Mouse (Mus musculus) ES-CJ7 (cell line): Measurements from ENCODE around the gene Nin.

Experiments
- DNase-seq: peaks from one replicate; pipeline ENCODE4 v3.0.0; 2011; ENCODE audit warnings: low read depth, low spot score

Nin gene

DNA sequence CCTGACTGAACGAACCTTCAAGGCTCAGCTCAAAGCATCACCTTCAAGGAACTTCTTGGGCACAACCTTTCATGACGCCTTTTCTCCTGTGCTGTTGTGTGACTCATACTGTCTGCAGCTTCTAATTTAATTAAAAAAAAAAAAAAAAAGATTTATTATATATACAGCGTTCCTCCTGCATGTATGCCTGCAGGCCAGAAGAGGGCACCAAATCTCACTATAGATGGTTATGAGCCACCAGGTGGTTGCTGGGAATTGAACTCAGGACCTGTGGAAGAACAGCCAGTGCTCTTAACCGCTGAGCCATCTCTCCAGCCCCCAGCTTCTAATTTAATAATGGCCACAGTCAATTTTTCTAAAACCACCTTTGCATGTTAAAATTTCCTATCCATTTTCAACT, 29.8 kb downstream of the Nin start:
- DNase-seq: no peak

DNA sequence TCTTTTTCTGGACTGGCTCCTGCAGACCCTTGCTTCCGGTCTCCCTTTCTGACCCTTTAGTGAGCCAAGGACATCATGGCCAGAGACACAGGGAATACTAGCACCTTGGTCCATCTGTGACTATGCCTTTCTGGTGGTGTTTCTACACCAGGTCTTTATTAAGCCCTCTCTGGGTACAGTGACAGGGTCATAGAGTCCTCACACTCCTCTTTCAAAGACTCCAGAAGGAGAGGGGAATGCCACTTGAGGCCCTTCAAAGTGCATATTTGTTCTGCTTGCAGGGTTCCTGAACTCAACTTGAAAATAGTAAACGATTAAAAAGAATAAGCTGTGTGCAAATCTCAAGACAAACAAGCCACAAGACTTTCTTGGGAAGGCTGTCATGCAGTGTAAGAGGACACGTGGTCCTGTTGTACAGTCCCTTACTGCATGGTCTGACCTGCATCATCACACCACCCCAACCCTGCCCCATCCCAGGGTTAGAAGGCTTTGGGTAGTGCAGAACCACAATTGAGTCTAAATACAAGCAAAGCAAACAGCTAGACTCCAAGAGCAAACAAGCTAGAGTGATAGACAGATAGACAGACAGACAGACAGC, 30.5 kb downstream of the Nin start:
- DNase-seq: no peak

DNA sequence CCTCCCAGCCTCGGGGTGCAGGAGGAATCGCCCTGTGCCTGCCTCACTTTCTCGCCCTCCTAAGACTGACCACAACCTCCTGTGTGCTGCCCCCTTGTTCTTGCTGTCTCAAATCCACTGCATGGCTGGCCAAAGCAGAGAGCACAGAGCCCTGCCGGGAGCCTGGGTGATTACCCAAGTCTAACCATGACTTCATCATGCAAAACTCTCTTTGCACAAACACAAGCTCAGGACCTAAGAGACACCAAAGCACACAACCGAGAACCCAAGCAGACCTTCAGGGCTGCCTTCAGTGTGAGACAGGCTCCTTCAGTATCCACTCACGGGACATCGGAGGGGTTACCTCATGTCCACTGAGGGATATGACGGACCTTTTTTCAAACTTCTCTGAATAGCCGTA, 31.0 kb downstream of the Nin start:
- DNase-seq: no peak

DNA sequence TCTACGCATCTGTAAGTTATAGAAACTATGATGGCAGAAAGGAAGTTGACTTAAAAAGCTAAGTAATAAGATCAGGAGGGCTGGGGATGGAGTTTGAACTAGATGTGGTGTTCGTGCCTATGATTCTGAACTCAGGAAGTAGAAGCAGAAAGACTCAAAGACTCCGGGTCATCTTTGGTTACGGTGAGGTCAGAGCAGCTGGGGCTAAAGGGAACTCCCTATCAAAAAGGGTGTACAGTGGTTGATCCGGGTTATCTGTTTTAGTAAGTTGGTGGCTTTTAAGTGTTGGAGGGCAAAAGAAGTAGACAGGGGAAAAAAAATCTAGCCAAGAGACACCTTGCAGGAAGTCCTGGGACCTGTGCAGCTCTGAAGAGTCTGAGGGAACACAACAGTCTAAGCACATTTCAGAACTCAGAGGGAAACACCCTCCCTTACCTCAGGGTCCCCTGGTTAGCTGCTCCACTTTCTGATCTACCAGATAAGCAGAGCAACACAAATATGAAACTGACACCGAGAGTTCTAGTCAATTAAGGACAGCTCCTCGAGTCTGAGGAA, 35.0 kb downstream of the Nin start:
- no peak for DNase-seq

DNA sequence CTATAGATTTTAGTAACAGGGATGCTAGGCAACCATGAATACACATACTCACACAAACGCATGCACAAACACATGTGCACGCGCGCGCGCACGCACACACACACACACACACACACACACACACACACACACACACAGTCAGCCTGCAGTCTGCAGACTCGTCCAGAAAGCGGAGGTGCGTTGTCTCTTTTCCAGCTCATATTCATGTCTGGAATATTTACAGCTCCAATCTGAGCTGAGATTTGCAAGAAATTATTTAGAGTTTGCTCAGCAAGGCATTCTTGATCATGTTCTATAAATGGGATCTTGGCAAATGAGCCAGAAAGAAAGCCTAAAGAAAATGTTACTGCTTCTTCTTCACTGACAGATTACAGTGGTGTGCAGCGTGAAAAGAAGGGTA, 37.0 kb downstream of the Nin start:
- no peak for DNase-seq

DNA sequence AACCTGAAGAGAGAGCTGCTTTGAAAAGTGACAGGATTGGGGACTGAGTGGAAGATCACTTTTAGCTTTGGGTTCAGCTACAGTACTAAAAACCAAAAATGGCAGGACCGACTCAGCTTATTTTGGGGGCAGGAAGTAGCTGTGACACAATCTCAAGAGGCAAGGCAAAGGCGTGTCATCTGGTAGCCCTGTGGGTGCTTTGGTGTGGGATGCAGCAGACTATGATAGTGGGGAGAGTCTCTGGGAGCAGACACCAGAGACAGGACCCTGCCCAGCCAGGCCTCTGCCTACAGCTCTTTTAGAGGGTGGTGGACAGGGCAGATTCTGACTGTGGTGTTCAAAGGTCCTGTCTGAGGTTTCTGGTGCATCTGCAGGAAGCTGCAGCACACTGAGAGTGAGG, 38.5 kb downstream of the Nin start:
- no peak for DNase-seq

DNA sequence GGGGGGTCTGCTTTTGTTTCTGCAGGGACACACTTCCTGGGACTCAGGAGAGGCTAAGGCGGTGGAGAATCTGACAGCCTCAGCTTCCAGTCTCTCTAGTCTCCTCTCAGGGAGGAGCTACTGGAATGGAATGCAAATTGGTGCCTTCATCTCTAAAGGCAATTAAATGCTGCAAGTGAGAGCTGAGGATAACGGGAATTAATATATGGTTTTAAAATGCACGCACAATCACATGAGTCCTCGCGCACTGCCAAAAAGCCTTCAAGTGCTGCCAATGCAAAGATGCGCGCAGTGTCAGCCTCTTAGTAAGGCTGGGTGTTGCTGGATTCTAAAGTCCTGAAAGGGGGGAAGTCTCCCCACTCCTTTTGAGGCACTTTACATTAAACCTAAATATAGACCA, 42.6 kb downstream of the Nin start:
- no peak for DNase-seq

DNA sequence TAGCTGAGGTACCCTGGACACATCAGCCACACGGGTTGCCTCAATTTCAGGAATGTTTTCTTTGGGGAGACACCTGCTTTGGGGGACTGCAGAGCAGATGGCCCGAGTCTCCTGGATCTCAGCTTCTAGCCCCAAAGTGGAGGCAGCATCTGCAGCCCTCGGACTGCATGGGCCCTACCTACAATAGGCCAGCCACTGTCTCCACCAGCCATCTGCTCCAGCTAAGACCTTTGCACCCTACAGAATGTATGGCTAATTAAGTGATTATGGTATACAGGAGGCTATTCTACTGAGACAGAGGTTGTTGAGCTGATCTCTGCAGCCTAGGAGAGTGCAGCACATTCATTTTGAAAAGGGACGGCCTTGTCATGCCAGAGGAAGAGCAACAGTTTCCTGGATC, 43.2 kb downstream of the Nin start:
- DNase-seq: no peak

DNA sequence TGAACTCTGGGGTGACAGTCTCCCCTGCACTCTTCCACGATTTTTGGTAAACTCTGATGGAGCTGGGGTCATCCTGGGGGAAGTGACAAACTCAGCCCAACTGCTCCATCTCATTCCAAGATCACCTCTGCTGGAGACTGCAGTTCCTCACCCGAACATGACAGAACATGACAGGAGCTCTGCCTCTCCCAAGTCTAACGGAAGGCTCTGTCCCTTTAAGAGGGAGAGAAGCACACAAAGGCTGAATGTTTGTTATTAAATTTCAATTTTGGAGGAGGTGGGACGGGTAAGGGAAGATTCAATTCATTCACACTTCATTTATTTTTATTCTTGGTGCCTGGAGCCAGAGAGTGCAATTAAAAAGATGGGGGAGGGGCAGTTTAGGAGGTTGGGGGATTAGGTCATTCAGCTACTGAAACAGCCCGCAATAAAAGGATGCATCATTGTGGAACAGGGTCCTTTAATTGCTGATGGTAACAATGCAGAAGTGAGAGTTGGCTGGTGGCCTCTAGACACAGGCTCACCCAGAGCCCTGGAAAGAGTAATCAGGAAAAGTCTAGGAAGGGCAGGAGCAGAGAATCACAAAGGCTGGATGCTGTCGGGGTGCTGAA, 44.8 kb downstream of the Nin start:
- DNase-seq: no peak

DNA sequence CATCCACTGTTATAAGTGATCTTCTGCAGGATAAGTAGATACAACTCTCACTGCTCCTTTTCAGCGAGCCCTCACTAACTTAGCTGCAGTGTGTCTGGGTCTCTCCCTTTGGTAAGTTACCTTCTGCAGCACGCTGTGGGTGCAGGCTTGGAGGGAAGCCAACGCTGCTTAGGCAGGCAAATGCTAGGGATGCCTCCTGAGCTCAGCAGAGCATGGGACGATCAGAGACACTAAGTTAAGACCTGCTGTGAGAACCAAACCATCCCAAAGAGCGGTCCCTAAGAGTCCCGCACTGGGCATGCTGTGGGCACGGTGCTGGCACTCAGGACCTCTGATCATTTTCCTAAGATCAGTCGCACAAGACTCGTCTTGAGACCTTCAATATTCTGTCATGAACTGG, 45.7 kb downstream of the Nin start:
- no peak for DNase-seq

DNA sequence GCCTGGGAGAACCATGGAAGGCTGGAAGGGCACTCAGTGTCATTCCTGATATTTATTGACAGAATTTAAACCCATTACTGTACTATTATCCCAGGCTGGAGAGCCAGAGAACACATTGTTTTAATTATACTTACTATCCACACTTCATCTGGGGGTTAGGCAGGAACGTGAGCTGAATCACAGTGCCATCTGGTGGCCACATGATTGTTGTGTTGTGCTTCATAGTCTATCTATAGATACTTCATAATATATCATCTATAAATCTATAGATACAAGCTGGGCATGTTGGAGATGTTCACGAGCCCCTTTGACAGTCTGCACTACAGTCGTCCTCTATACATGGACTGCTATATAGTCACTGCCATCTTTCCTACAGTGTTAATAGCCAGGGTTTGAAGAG, 51.4 kb downstream of the Nin start:
- peak; percentile 25 for DNase-seq

DNA sequence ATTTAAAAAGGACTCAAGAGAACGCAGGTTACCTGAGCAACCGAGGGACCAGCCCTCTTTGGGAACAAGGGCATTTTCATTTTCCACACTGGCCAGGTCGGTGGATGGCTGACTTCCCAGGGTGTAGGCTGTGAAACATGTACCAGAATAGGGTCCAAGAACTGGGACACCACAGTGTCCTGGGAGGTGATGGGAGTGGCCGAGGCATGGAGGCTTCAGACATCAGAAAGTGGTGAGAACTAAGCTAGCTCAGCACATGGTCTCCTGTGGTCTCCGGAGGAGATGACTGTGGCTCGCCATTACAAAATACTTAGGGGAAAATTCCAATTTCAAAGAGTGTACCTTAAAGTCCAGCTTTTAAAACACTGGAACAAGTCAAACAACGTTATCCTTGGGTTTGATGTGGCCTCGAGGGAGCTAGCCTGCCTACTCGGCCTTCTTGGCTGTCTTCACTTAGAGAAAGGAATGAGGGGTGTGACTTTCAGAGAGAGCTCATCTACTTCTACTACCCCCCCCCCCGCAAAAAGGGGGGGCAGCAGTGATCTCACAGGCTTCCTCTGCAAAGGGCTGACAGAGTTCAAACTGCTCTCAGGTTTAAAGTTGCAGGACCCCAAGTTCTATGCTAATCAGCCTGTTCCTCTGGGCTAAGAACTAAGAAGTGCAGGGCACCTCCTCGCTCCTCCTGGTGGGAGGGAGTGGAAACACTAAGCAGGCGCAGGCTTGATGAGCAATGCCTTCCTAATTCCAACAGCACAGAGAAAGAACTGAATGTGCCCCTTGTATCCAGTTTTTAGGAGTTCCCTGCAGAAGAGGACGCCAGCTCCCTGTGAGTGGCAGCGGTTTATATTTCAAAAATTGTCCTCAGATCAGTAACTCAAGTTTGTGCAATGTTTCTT, 54.3 kb downstream of the Nin start:
- no peak for DNase-seq

DNA sequence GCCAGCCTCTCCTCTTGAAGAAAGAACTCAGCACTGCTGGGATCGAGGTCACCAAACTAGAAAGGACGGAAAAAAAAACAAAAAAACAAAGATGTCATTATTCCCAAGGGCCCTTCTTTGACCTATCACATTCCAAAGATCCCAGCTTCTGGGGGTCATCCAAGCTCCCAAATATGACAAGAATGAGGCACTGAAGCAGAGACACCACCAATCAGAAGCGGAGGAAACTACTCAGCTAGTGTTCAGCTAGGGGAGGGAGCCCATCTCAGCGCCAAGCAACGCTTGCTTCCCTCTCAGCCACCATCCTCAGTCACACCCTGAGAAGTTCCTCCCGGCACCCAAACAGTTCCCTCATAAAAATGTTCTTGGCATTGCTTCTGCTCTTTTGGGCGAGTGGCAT, 62.8 kb downstream of the Nin start:
- no peak for DNase-seq

DNA sequence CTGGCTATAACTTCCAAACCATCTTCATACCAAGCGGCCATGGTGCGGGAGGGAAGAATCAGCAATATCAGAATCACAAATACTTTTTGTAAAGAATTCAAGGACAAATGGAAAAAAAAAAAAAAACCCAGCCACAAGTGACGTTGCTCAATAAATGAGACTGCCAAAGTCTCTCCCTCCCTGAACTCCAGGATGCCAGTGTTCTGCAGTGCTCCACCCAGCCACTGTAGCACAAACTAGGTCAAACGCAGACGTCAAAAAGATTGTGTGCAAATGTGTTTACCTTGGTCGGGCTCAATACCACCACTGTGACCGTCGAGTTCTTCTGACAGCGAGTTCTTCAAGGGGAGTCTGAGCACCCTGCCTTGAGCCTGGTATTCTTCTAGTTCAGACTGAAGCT, 64.8 kb downstream of the Nin start:
- no peak for DNase-seq

DNA sequence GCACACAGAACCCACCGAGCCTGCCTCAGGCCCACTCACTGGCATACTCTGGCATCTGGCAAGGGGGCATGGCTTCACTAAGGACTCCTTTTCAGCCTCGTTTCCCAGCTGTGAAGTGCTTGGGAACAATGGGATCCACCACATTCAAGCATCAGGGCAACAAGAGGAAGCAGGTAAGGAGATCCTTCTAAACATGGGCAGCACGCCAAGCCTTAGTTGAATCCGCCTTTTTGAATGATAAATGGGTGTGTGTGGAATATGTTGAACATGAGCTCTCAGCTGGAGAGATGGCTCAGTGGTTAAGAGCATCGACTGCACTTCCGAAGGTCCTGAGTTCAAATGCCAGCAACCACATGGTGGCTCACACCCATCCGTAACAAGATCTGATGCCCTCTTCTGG, 66.2 kb downstream of the Nin start:
- DNase-seq: no peak

DNA sequence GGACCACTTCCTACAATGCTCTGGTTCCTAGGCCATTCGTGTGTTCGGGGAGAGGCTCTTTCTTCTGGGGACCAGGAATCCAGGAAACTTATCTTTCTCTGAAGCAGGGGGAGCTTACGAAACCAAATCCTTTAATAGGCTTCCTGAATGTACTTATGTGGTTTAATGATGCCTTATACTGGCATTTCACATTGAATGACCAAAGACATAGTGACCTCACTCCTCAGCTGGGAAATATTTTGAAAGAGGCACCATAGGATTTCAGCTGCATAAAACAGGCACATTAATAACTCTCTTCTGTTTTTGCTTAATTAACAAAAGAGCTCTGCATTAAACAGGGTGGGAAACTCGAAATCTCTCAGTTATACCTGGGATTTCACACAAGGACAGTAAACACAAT, 69.2 kb downstream of the Nin start:
- DNase-seq: no peak

DNA sequence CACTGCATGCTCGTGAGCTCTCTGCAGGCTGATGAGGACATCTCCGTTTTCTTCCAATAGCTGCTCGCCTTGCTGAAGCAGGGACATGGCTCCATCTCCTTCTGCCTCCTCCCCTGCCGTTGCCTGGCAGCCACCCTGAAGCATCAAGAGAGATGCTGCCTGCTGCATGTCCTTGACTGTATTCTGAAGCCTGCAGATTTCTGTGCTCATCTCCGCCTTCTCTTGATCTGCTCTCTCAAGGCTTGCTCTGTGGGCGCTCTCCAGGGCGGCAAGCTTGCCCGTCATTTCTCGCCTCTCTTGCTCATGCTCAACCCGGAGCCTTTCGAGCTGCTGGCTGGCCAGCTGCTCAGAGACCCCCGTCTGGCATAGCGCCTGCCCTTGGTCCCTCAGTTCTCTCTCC, 70.1 kb downstream of the Nin start:
- DNase-seq: no peak

DNA sequence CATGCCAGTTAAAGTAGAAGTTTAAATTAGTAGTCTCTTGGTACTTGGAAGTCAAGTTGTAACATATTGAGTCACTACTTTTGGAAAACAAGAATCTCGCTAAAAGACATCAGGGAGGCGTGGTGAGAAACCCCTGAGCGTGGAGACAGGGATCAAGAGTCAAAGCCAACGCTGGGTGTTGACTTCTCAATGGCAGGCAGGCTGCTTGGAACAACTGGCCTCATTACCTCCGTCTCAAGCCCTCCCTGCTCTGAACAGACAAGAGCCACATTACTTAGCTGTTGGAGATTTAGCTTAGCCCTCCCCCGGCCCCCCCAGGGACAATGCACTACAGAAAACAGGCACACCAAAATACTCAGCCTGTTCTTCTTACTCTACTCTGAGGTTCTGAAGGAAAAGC, 72.5 kb downstream of the Nin start:
- no peak for DNase-seq

DNA sequence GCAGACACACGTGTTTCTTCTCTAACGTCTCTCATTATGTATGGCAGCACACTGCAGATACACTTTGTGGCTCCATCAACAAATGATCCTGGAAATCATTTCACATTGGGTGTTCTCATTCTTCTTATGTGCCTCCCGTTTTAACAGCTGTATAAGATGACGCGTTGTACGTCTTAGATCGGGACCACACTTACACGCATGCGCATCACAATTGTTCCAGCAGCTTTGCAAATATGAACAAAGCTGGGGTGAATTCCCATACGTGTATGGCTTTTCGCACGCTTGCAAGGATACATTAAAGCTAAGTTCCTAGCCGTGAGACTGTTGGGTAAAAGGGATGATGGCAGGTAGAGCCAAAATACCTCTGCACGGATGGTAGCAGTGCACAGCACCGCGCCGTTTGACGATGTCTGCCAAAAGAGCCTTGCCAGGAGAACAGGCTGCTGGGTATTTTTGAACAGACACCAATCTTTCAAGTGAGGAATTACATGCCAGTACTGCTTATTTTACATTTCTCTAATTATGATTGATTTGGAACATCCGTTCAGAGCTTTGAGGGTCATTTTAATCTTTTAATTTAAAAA, 76.7 kb downstream of the Nin start:
- DNase-seq: no peak

DNA sequence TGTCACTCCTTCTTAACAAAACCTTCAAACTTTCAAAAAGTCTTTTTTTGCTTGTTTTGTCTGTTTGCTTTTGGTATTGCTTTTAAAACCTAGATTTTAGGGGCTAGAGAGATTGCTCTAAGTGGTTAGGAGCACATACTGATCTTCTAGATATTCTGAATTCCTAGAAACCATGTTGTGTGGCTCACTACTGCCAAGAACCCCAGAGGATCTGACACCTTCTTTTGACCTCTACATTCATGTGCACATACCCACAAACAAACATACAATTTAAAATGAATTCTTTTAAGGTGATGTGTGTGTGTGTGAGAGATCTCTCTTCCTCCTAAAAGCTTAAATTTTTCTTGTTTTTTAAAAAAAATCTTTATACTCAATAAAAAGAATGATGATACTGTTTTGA, 87.3 kb downstream of the Nin start:
- no peak for DNase-seq

DNA sequence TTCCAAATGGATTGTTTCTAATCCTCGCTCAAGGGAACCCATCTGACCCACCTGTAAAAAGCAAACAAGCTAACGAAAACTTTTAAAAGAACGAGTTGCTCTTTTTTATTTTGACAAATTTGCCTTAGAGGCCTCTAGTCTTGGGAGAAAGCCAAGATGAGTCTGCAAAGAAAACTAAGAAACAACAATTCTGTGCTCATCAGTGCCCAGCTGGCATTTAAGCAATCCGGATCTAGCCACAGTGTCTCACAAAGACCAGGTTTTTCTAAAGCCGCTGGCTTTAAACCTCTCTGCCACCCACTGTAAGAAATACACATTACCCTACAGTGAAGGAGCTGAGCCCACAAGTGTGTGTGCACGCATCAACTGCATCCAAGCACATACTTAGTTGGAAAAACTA, 88.1 kb downstream of the Nin start:
- no peak for DNase-seq

DNA sequence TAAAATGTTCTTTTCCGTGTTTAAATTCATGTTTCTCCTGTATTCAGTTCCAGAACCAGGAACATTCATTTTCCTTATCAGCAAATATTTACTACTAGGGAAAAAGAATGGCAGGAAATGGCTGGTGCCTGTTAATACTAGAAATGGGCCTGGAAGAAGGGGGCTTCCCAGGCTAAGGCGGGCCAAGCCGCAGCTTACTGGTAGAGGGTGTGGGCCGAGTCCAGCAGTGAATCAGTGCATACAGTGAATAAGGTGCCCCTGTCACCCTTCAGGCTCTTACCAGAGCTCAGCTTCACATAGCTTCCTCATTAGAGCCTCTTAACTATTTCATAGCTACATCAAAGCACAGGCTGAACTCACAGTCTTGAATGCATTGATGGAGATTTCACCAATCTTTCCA, 89.9 kb downstream of the Nin start:
- DNase-seq: no peak
